Mouse (Mus musculus) testis, postnatal 10 days (tissue): ENCODE results near the gene Klhl40.

Source experiments
- DNase-seq: peaks from one replicate; pipeline ENCODE4 v3.0.0; 2021; ENCODE audit warnings: low spot score

The Klhl40 gene

DNA sequence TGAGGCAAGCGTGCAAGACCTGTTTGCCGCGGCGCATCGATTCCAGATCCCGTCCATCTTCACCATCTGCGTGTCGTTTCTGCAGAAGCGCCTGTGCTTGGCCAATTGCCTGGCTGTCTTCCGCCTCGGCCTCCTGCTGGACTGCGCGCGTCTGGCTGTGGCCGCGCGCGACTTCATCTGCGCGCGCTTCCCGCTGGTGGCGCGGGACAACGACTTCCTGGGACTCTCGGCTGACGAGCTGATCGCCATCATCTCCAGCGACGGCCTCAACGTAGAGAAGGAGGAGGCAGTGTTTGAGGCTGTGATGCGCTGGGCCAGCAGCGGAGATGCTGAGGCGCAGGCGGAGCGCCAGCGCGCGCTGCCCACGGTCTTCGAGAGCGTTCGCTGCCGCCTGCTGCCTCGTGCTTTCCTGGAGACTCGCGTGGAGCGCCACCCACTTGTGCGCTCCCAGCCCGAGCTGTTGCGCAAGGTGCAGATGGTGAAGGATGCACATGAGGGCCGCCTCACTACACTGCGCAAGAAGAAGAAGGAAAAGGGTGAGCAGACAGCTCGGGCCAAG lies 738 bp downstream of the Klhl40 start:
- DNase-seq = peak; percentile 67

DNA sequence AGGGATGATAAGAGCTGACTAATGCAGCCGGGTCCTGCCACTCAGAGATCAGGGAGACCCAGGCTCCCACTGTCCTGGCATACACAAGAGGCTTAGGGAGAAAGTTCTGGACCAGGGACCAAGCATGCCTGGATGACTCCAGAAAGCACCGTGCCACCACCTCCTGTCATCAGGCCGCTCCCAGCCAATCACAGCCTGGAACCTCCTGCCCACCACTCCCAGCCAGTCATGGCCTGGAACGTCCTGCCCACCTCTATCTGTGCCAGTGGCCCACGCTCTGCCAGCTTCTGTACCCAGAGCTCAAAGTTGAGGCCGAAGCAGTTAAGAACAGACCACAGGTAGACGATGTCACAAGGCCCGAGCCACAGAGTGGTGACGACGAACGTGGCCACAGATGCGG lies 7.4 kb downstream of the Klhl40 start:
- DNase-seq = no peak

DNA sequence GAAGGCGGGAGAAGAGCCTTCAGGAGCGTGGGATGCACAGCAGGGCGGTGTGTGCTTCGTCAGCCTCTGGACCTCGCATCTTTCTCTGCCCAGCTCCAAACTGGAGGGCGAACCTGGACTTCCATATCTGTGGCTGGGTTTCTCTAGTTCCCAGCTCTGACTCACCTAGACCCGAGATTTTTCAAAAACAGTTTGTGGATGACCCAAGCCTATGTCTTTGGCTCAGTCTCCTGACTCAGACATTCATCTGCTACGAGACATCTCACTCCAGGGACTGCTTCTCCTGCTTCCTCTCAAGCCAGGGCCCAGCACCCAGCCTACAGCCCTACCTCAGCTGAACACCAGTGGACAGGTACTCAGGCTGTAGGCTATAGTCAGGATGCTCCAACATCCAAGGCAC lies 7.9 kb downstream of the Klhl40 start:
- no peak for DNase-seq

GRCm38 (mm10) chr9:121786359-121786758 lies 9.0 kb downstream of the Klhl40 start:
- no peak for DNase-seq

GRCm38 (mm10) chr9:121791206-121791605 lies 13.8 kb downstream of the Klhl40 start:
- DNase-seq = peak; percentile 92

DNA sequence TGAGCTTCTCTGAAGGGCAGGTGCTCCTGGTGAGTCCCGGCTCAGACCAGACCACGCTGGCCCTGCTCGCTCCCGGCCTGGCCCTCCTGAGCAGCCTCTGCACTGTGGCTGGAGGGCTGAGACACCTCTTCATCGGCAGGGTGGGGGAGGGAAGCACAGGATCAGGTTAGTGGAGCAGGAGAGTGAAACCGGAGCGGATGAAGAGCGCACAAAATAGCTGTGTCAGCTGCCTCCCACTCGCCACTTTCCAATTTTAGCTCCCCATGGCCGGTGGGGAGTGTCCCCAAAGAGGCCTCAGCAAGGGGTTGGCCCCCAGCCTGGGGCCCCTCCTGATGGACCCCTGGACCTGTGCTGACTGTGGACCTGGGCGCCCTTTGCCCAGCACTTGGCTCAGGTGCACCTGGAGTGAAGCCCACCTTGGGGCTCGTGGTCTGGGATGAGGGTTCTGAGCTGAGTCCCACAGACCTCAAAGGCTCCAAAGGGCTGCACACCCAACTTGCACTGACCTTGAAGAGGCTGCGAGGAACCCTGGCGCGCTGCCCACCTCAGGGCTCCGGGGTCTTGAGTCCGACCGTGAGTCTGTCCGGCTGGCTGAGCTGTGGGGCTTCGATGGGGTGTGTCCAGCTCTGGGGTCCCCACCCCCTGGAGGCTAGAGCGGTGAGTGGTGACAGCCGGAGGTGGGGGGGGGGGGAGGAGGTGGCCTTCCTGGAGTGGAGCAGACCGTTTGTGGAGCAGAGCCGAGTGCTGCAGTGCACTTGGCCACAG lies 14.5 kb downstream of the Klhl40 start, which contains the start of gene Hhatl:
TSS of gene Hhatl (minus strand) at position 751 of the 765 bp plus-strand sequence.
- peak; percentile 79 for DNase-seq

- no peak for DNase-seq
Measured at GRCm38 (mm10) chr9:121794972-121795539, 17.6 kb downstream of the Klhl40 start.

DNA sequence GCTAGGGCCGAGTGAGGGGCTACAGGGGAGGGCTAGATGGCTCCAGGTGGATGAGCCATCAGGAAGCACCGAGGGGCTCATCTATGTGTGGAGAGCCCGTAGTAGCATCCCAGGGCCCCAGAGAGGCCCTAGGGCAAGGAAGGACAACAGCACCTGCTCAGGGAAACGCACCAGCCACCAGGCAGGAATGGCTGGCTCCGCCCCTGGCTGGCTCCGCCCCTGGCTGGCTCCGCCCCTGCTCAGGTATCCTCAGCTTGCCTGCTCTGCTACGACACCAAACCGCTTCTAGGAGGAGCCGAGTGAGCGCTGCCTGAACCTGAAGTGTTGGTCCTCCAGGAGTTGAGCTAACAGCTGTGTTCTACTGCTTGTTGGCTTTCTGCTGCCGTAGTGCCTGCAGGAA lies 20.3 kb downstream of the Klhl40 start:
- no peak for DNase-seq

DNA sequence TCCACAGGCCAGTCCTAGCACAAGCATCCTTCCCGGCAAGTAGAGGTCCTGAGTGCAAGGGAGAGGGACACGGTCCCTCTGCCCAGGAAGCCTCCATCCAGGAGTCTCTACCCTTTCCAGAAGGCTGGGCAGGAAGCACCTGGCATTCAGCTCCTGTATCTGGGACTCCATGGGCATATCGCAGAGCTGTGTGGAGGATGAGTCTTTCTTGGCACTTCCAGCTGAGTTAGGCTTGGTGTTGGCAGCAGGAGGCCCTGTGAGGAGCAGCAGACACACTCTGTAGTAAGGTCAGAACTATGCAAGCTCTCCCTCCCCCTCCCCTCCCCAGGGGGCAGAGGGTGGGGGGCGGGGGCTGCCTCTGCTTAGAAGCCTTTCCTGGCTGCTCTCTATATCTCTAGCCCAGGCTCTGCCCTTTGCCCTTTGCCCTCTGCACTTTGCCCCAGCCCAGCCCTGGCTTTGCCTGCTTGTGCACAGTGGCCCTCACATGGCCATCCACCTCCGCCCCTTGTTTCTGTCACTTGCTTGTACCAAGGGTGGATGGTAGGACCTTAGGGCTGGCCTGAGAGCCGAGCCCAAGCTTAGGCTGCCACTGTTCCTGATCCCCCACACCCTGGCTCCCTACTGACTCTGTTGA lies 21.6 kb downstream of the Klhl40 start:
- DNase-seq = no peak

GRCm38 (mm10) chr9:121802747-121803146 lies 25.3 kb downstream of the Klhl40 start:
- no peak for DNase-seq

- DNase-seq = no peak
Measured at GRCm38 (mm10) chr9:121807546-121807945, 30.1 kb downstream of the Klhl40 start.

- DNase-seq = no peak
Measured at GRCm38 (mm10) chr9:121807947-121808346, 30.5 kb downstream of the Klhl40 start.

- DNase-seq = no peak
Measured at GRCm38 (mm10) chr9:121808511-121808910, 31.1 kb downstream of the Klhl40 start.

GRCm38 (mm10) chr9:121810081-121810821 lies 32.8 kb downstream of the Klhl40 start:
- DNase-seq = peak; percentile 77

DNA sequence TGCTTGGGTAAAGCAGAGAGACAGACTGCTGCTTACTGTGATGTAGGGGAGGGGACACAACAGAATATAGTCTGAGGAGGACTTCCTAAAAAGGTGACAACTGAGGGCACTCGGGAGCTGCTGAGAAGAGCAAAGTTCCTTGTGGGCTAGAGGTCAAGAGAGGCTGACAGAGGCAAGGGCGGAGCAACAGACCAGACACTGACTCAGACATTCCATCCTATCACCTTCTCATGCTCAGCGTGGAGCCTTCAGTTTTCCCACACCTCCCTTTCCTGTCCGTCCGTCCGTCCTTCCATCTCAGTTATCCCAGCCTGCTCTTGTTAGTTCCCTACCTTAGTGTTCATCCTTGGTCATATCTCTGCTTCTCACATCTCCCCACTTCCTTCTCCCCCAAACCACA lies 37.8 kb downstream of the Klhl40 start:
- DNase-seq = no peak

- no peak for DNase-seq
Measured at GRCm38 (mm10) chr9:121819073-121819770, 41.8 kb downstream of the Klhl40 start.

- DNase-seq = peak; percentile 45
Measured at GRCm38 (mm10) chr9:121819771-121820471, 42.5 kb downstream of the Klhl40 start.

GRCm38 (mm10) chr9:121820765-121821164 lies 43.4 kb downstream of the Klhl40 start:
- DNase-seq = no peak

DNA sequence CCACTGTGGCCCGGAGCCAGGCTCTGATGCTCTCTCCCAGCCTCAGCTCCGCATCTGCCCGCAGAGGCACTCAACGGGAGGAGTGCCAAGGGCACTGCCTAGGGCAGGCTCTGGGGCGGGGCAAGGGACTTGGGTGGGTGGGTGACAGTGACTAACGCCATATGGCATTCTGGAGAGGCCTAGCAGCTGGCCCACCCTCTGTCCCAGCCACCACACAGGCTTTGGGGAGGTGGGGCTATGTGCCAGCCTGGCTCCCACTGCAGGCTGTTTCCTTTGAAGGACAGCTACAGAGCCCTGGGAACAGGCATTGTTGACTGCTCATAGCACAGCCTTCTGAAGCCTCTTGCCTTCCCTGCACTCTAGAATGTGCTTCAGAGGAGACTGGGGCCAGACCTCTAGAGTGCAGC lies 45.2 kb downstream of the Klhl40 start:
- no peak for DNase-seq

DNA sequence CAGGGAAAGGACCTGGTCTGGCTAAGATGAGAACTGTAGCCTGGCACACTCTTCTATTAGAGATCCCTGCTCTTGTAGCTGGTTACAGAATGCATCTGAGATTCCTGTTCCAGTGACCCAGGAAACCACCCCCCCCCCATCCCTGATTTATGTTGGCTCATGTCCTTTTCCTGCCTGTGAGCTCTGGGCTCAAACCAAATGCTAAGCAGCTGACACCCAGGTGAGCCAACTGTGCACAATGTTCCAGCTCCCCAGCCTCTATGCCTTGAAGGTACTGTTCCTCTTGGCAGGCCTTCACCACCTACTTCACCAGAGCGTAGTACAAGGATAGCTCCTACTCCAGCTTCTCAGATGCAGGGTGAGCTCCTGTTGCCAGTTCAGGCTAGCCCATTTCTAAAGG lies 45.6 kb downstream of the Klhl40 start:
- no peak for DNase-seq

DNA sequence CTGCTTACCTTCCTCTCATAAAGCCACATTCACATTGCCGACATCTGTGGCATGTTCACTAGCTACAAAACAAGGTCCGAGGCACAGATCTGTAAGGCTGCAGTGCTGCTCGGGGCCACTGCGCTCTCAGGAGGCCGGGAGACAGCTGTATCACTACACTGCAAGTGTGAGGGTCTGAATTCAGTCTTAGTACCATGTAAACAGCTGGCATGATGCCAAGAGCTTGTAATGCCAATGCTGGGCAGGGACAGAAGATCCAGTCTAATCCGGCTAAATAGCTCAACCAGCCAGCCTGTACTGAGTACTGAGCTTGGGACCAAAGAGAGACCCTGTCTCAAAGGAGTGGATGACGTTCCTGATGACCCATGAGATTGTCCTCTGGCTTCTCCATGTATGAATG lies 46.6 kb downstream of the Klhl40 start:
- no peak for DNase-seq
